Mouse (Mus musculus): ENCODE measurements around the gene Mas1. TPM values are rescaled to one million over a fixed set of nuclear protein-coding genes. Genes with fewer than 3 reads are reported as not detected.

The Mas1 gene
- polyA plus RNA-seq (2015; fragmentation: Nextera tagmentation; extraction: Ambion mirVana) = 0.49 and 0.66 TPM in 2 replicates

- Histone ChIP-seq H3K9ac (no peak within 1 kb of the TSS), H3K9me3 (replicated peaks) (no peaks in the 10 kb centered on the region), H3K36me3 (no peaks in the 10 kb centered on the region), H3K27me3 (no peaks in the 10 kb centered on the region), H3K4me1 (replicated peaks) (peaks cover 16% of the 10 kb centered on the region), H3K4me3 (no peak within 1 kb of the TSS), H3K4me2 (peak within 1 kb of the TSS; percentile 3; the same call in 1 of the 2 replicates), H3K27ac (peak within 1 kb of the TSS; percentile 64)
- 46% methylated on average over 2 of the region's 2 CpGs for WGBS
- ATAC-seq (replicated peaks; ENCODE audit: insufficient number of reproducible peaks, insufficient read depth, low FRiP score, low read depth) = no peak
These were observed at the start of gene Mas1 for GRCm38 (mm10) chr17:12868043-12868442. TSS of gene Mas1 (minus strand) at chr17:12868143.

DNA sequence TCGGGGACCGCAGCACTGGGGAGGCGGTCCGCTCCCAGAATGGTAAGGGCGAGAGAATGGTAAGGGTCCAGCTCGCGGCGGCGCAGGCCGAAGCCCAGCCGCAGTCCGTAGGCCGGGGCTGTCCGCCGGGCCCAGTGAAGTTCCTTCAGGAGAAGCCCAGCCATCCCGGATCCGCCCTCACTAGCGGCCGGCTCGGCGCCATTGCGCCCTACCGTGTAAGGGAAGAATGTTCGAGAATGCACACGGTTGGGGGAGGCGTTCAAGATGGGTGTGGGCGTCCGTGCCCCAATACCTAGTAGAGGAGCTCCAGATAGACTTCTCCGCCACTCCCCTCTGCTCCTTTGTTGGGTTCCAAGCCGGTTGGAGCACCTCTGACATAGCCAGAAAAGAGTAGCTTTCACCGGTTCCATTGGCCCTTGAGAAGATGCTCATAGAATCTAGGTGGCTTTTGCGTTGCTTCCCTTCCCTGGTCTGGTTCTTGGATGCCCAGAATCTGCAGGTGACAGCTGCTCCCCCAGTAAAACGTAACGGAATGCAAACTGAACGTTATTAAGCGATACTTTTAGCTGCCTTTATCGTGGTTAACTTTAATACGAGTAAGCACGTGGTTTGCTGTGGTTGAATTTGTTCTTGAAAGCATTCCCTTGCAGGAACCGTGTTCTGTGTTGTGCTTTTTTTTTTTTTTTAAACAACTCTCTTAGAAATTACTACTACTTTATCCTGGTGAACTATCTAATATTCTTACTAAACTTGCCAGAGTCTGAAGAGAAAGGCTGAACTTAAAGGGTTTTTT lies 48.8 kb upstream of the Mas1 start:
- peak overlapping the region; percentile 87 for H3K4me3 ChIP-seq
- no peaks in the 10 kb centered on the region for H3K9me3 ChIP-seq (replicated peaks)
- H3K4me1 ChIP-seq (replicated peaks) = peaks cover 14% of the 10 kb centered on the region
- H3K27ac ChIP-seq = peak overlapping the region; percentile 93
- peak overlapping the region; percentile 98 for H3K9ac ChIP-seq
- peak; percentile 44 for ATAC-seq (replicated peaks; ENCODE audit: insufficient number of reproducible peaks, insufficient read depth, low FRiP score, low read depth)
- peak overlapping the region; percentile 84 for H3K4me2 ChIP-seq
- H3K27me3 ChIP-seq = no peaks in the 10 kb centered on the region
- peaks cover 54% of the 10 kb centered on the region for H3K36me3 ChIP-seq
- 0% methylated on average over 40 of the region's 40 CpGs for WGBS

- Histone ChIP-seq H3K9ac (peak within 1 kb of the TSS; percentile 98), H3K4me2 (peak within 1 kb of the TSS; percentile 84), H3K4me1 (replicated peaks) (peaks cover 14% of the 10 kb centered on the region), H3K27ac (peak within 1 kb of the TSS; percentile 93), H3K27me3 (no peaks in the 10 kb centered on the region), H3K36me3 (peaks cover 52% of the 10 kb centered on the region), H3K4me3 (peak within 1 kb of the TSS; percentile 87), H3K9me3 (replicated peaks) (no peaks in the 10 kb centered on the region)
- peak; percentile 99 for ATAC-seq (replicated peaks; ENCODE audit: insufficient number of reproducible peaks, insufficient read depth, low FRiP score, low read depth)
- WGBS = under 1% methylated on average over 56 of the region's 56 CpGs
These were observed 48.1 kb upstream of the Mas1 start, which contains the start of gene Mrpl18 for GRCm38 (mm10) chr17:12915881-12916583. TSS of gene Mrpl18 (minus strand) at chr17:12916345.

DNA sequence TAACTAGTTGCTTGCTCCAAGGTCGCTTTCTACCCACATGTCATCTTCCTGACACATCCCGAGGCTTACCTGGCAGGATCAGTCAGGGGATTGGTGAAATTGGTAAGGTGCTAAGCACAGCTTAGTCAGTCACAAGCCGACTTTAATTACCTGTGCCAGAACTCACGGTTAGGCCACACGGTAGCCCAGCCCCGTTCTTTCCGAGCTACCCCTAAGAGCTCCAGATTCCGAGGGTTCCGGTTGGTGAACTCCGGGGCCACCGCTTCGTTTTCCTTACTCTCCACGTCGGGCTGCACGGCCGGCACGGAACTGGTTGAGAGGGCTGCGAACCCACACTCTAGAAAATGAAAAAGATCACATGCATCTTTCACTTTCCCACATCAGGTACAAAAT lies 47.5 kb upstream of the Mas1 start, which contains the start of gene Tcp1:
Tcp1 (plus strand) TSS at position 214 of the 393 bp plus-strand sequence.
- Histone ChIP-seq H3K9me3 (replicated peaks) (no peaks in the 10 kb centered on the region), H3K27ac (peak within 1 kb of the TSS; percentile 93), H3K9ac (peak within 1 kb of the TSS; percentile 98), H3K36me3 (peaks cover 51% of the 10 kb centered on the region), H3K27me3 (no peaks in the 10 kb centered on the region), H3K4me3 (peak within 1 kb of the TSS; percentile 87), H3K4me2 (peak within 1 kb of the TSS; percentile 84), H3K4me1 (replicated peaks) (peaks cover 14% of the 10 kb centered on the region)
- under 1% methylated on average over 18 of the region's 18 CpGs for WGBS
- ATAC-seq (replicated peaks; ENCODE audit: insufficient number of reproducible peaks, insufficient read depth, low FRiP score, low read depth) = no peak

GRCm38 (mm10) chr17:12910391-12910790 lies 42.4 kb upstream of the Mas1 start:
- Histone ChIP-seq H3K9ac (no peak overlapping the region), H3K4me2 (no peak overlapping the region), H3K9me3 (replicated peaks) (no peaks in the 10 kb centered on the region), H3K4me1 (replicated peaks) (peaks cover 8% of the 10 kb centered on the region), H3K36me3 (peaks cover 32% of the 10 kb centered on the region), H3K27ac (no peak overlapping the region), H3K4me3 (no peak overlapping the region), H3K27me3 (no peaks in the 10 kb centered on the region)
- 86% methylated on average over 8 of the region's 8 CpGs for WGBS
- no peak for ATAC-seq (replicated peaks; ENCODE audit: insufficient number of reproducible peaks, insufficient read depth, low FRiP score, low read depth)

- Histone ChIP-seq H3K4me1 (replicated peaks) (peaks cover under 1% of the 10 kb centered on the region), H3K36me3 (peaks cover 32% of the 10 kb centered on the region), H3K27me3 (no peaks in the 10 kb centered on the region), H3K4me2 (no peak within 1 kb of the TSS), H3K4me3 (no peak within 1 kb of the TSS), H3K27ac (no peak within 1 kb of the TSS), H3K9me3 (replicated peaks) (no peaks in the 10 kb centered on the region), H3K9ac (no peak within 1 kb of the TSS)
- WGBS = 75% methylated on average over 35 of the region's 35 CpGs
- ATAC-seq (replicated peaks; ENCODE audit: insufficient number of reproducible peaks, insufficient read depth, low FRiP score, low read depth) = no peak
These were observed 41.7 kb upstream of the Mas1 start, which contains the start of gene Pnldc1 for GRCm38 (mm10) chr17:12909361-12910280. TSS of gene Pnldc1 (minus strand) at chr17:12910230.

DNA sequence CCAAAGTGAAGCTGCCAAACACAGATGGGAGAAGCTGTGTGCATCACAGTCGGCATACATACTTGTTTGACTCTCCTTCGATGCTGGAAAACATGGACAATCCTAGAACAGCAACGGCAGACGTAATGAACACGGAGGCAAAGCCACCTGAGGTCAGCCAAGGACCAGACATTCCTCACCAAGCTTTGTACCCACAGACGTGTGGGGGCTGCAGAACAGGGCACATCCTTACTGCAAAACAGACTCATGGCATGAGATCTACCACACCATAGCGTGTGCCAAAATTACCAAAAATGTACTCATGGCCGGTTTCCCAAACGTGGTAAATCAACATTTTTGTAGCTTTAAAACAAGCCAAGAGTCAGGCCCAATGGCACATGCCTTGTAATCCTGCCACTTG lies 38.5 kb upstream of the Mas1 start:
- Histone ChIP-seq H3K9ac (no peak overlapping the region), H3K9me3 (replicated peaks) (no peaks in the 10 kb centered on the region), H3K4me1 (replicated peaks) (no peaks in the 10 kb centered on the region), H3K27ac (no peak overlapping the region), H3K4me3 (no peak overlapping the region), H3K27me3 (no peaks in the 10 kb centered on the region), H3K36me3 (peaks cover 16% of the 10 kb centered on the region; the same call in 1 of the 2 replicates), H3K4me2 (no peak overlapping the region)
- WGBS = 90% methylated on average over 9 of the region's 9 CpGs
- no peak for ATAC-seq (replicated peaks; ENCODE audit: insufficient number of reproducible peaks, insufficient read depth, low FRiP score, low read depth)

DNA sequence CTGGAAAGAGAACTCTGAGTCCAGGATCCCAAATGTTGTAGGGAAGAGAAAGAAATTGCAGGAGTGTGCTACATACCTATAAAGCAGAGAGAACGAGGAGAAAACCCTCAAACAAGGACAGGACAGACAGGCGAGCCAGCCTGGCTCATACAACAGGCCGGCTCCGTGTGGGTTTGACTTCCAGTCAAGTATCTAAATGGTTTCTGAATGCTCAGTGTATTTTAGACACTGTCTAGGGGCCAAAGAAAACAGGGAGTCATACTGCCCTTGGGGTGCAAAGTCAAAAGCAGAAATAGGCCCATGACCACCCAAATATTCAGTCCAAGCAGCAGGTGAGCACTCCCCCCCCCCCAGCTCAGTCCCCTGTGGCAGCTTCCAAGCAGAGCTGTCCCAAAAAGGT lies 37.9 kb upstream of the Mas1 start:
- H3K27me3 ChIP-seq = no peaks in the 10 kb centered on the region
- WGBS = 81% methylated on average over 4 of the region's 4 CpGs

DNA sequence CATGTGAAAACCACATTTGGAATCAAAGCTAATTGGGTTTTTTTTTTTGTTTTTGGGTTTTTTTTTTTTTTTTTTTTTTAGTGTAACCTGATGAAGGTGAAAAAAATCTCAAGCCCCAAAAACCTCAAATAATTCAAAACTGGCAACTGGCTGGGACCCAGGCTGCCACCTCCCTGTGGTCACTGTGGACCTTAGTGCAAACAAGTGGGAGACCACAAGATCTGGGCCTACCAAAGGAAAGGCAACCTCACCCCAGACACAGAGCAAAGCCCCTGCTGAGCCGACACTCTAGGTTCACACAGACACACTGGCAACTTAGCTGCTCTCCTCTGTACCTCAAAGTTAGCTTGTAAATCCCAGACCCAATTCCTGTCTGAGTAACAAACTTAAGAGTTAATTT lies 36.4 kb upstream of the Mas1 start:
- no peak overlapping the region for H3K4me2 ChIP-seq
- no peak overlapping the region for H3K9ac ChIP-seq
- no peaks in the 10 kb centered on the region for H3K27me3 ChIP-seq
- no peaks in the 10 kb centered on the region for H3K9me3 ChIP-seq (replicated peaks)
- no peak overlapping the region for H3K27ac ChIP-seq
- no peak for ATAC-seq (replicated peaks; ENCODE audit: insufficient number of reproducible peaks, insufficient read depth, low FRiP score, low read depth)
- peaks cover 12% of the 10 kb centered on the region; the same call in 1 of the 2 replicates for H3K36me3 ChIP-seq
- no peaks in the 10 kb centered on the region for H3K4me1 ChIP-seq (replicated peaks)
- H3K4me3 ChIP-seq = no peak overlapping the region
- 90% methylated on average over 1 of the region's 1 CpGs for WGBS

More for the DNA sequence above, 37.9 kb upstream of the Mas1 start:
- Histone ChIP-seq H3K4me1 (replicated peaks) (no peaks in the 10 kb centered on the region), H3K9ac (no peak overlapping the region), H3K9me3 (replicated peaks) (no peaks in the 10 kb centered on the region), H3K4me3 (no peak overlapping the region), H3K4me2 (no peak overlapping the region), H3K36me3 (peaks cover 12% of the 10 kb centered on the region; the same call in 1 of the 2 replicates), H3K27ac (no peak overlapping the region)
- ATAC-seq (replicated peaks; ENCODE audit: insufficient number of reproducible peaks, insufficient read depth, low FRiP score, low read depth) = no peak

- no peaks in the 10 kb centered on the region for H3K4me1 ChIP-seq (replicated peaks)
- no peaks in the 10 kb centered on the region for H3K9me3 ChIP-seq (replicated peaks)
- no peak for ATAC-seq (replicated peaks; ENCODE audit: insufficient number of reproducible peaks, insufficient read depth, low FRiP score, low read depth)
- no peak overlapping the region for H3K4me3 ChIP-seq
- no peaks in the 10 kb centered on the region for H3K27me3 ChIP-seq
- H3K4me2 ChIP-seq = no peak overlapping the region
- H3K9ac ChIP-seq = no peak overlapping the region
- no peak overlapping the region for H3K27ac ChIP-seq
- 63% methylated on average over 11 of the region's 12 CpGs for WGBS
- H3K36me3 ChIP-seq = peaks cover 15% of the 10 kb centered on the region; the same call in 1 of the 2 replicates
These were observed 35.7 kb upstream of the Mas1 start for GRCm38 (mm10) chr17:12903372-12904333.

Measured in heart, embryonic 15.5 days (tissue).